Mouse (Mus musculus): ENCODE data around the gene Rasl12. TPM values are rescaled to one million over a fixed set of nuclear protein-coding genes. Genes with fewer than 3 reads are reported as not detected.

The Rasl12 gene
- polyA plus RNA-seq, 1 experiment from 2014 or later, result 5.8 TPM

- Histone ChIP-seq H3K27me3 (replicated peaks) (no peaks in the 10 kb centered on the region), H3K9ac (replicated peaks) (no peak overlapping the region), H3K36me3 (peaks cover 20% of the 10 kb centered on the region), H3K4me2 (no peak overlapping the region), H3K27ac (replicated peaks) (no peak overlapping the region), H3K4me1 (no peaks in the 10 kb centered on the region), H3K9me3 (replicated peaks) (no peaks in the 10 kb centered on the region), H3K4me3 (replicated peaks) (no peak overlapping the region)
- ATAC-seq (ENCODE audit: low FRiP score), result no peak
- WGBS, result 74% methylated on average over 9 of the region's 9 CpGs
Observed at GRCm38 (mm10) chr9:65375163-65375934, 23.0 kb upstream of the Rasl12 start.

- no peak overlapping the region for H3K9ac ChIP-seq (replicated peaks)
- H3K27me3 ChIP-seq (replicated peaks), result no peaks in the 10 kb centered on the region
- no peak for ATAC-seq (ENCODE audit: low FRiP score)
- no peak overlapping the region for H3K27ac ChIP-seq (replicated peaks)
- H3K4me3 ChIP-seq (replicated peaks), result no peak overlapping the region
- H3K36me3 ChIP-seq, result 0 out of 2 replicates have a peak, but pooled peaks cover 6% of the 10 kb centered on the region
- H3K4me2 ChIP-seq, result no peak overlapping the region
- 0 out of 2 replicates have a peak, but pooled peaks cover 4% of the 10 kb centered on the region for H3K4me1 ChIP-seq
- H3K9me3 ChIP-seq (replicated peaks), result no peaks in the 10 kb centered on the region
- WGBS, result 86% methylated on average over 4 of the region's 4 CpGs
Observed at GRCm38 (mm10) chr9:65381017-65381590, 17.2 kb upstream of the Rasl12 start.

- WGBS, result 80% methylated on average over 6 of the region's 6 CpGs
- Histone ChIP-seq H3K9me3 (replicated peaks) (no peaks in the 10 kb centered on the region), H3K27ac (replicated peaks) (no peak overlapping the region), H3K36me3 (0 out of 2 replicates have a peak, but pooled peaks cover 3% of the 10 kb centered on the region), H3K4me3 (replicated peaks) (no peak overlapping the region), H3K9ac (replicated peaks) (no peak overlapping the region), H3K4me2 (no peak overlapping the region), H3K27me3 (replicated peaks) (no peaks in the 10 kb centered on the region), H3K4me1 (peaks cover 8% of the 10 kb centered on the region; the same call in 1 of the 2 replicates)
- no peak for ATAC-seq (ENCODE audit: low FRiP score)
Observed at GRCm38 (mm10) chr9:65382031-65382750, 16.1 kb upstream of the Rasl12 start.

GRCm38 (mm10) chr9:65382751-65383097, 15.6 kb upstream of the Rasl12 start:
- no peaks in the 10 kb centered on the region for H3K36me3 ChIP-seq
- H3K4me2 ChIP-seq, result no peak overlapping the region
- no peak overlapping the region for H3K27ac ChIP-seq (replicated peaks)
- H3K4me3 ChIP-seq (replicated peaks), result no peak overlapping the region
- no peak for ATAC-seq (ENCODE audit: low FRiP score)
- WGBS, result 70% methylated on average over 3 of the region's 3 CpGs
- H3K9ac ChIP-seq (replicated peaks), result no peak overlapping the region
- H3K9me3 ChIP-seq (replicated peaks), result no peaks in the 10 kb centered on the region
- peaks cover 8% of the 10 kb centered on the region; the same call in 1 of the 2 replicates for H3K4me1 ChIP-seq
- H3K27me3 ChIP-seq (replicated peaks), result no peaks in the 10 kb centered on the region

GRCm38 (mm10) chr9:65384276-65384675, 14.0 kb upstream of the Rasl12 start:
- Histone ChIP-seq H3K4me1 (peaks cover 8% of the 10 kb centered on the region; the same call in 1 of the 2 replicates), H3K4me3 (replicated peaks) (no peak overlapping the region), H3K9me3 (replicated peaks) (no peaks in the 10 kb centered on the region), H3K27ac (replicated peaks) (no peak overlapping the region), H3K4me2 (no peak overlapping the region), H3K27me3 (replicated peaks) (peaks cover 4% of the 10 kb centered on the region), H3K36me3 (no peaks in the 10 kb centered on the region), H3K9ac (replicated peaks) (no peak overlapping the region)
- 41% methylated on average over 3 of the region's 3 CpGs for WGBS
- no peak for ATAC-seq (ENCODE audit: low FRiP score)

- Histone ChIP-seq H3K9ac (replicated peaks) (no peak overlapping the region), H3K9me3 (replicated peaks) (no peaks in the 10 kb centered on the region), H3K27ac (replicated peaks) (no peak overlapping the region), H3K4me3 (replicated peaks) (no peak overlapping the region), H3K27me3 (replicated peaks) (peaks cover 27% of the 10 kb centered on the region), H3K4me2 (no peak overlapping the region), H3K4me1 (peaks cover 17% of the 10 kb centered on the region), H3K36me3 (no peaks in the 10 kb centered on the region)
- 16% methylated on average over 8 of the region's 8 CpGs for WGBS
- ATAC-seq (ENCODE audit: low FRiP score), result no peak
Observed at GRCm38 (mm10) chr9:65386373-65387140, 11.7 kb upstream of the Rasl12 start.

GRCm38 (mm10) chr9:65390752-65391612, 7.3 kb upstream of the Rasl12 start:
- Histone ChIP-seq H3K27ac (replicated peaks) (no peak overlapping the region), H3K4me3 (replicated peaks) (peak overlapping the region; percentile 42), H3K4me2 (peak overlapping the region; percentile 60), H3K4me1 (peaks cover 15% of the 10 kb centered on the region), H3K36me3 (no peaks in the 10 kb centered on the region), H3K27me3 (replicated peaks) (peaks cover 46% of the 10 kb centered on the region), H3K9ac (replicated peaks) (peak overlapping the region; percentile 31; the same call in 1 of the 2 replicates), H3K9me3 (replicated peaks) (no peaks in the 10 kb centered on the region)
- WGBS, result 17% methylated on average over 96 of the region's 96 CpGs
- ATAC-seq (ENCODE audit: low FRiP score), result peak; percentile 50

DNA sequence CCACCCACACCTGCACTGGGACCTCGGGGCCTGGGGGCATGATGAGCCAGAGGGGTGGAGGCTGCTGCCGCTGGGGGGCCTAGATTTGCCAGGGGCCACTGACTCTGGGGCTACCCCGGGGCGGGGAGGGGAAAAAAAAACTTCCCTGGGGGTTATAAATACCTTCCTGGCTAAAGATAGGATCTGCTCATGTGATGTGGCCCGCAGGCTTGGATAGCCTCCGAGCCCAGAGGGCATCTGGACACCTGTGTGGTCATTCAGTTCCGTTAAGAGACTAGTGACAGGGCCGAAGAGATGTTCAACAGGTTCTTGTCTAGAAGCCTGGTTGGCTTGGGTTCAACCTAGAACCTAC, 6.7 kb upstream of the Rasl12 start, which contains the start of gene Kbtbd13:
Gene Kbtbd13, minus strand, starts transcription at position 40 of the 352 bp plus-strand sequence.
- Histone ChIP-seq H3K27ac (replicated peaks) (no peak within 1 kb of the TSS), H3K4me3 (replicated peaks) (peak within 1 kb of the TSS; percentile 42), H3K9me3 (replicated peaks) (no peaks in the 10 kb centered on the region), H3K27me3 (replicated peaks) (peaks cover 46% of the 10 kb centered on the region), H3K4me2 (peak within 1 kb of the TSS; percentile 60), H3K36me3 (no peaks in the 10 kb centered on the region), H3K9ac (replicated peaks) (peak within 1 kb of the TSS; percentile 31; the same call in 1 of the 2 replicates), H3K4me1 (peaks cover 10% of the 10 kb centered on the region)
- no peak for ATAC-seq (ENCODE audit: low FRiP score)
- WGBS, result 50% methylated on average over 8 of the region's 8 CpGs

DNA sequence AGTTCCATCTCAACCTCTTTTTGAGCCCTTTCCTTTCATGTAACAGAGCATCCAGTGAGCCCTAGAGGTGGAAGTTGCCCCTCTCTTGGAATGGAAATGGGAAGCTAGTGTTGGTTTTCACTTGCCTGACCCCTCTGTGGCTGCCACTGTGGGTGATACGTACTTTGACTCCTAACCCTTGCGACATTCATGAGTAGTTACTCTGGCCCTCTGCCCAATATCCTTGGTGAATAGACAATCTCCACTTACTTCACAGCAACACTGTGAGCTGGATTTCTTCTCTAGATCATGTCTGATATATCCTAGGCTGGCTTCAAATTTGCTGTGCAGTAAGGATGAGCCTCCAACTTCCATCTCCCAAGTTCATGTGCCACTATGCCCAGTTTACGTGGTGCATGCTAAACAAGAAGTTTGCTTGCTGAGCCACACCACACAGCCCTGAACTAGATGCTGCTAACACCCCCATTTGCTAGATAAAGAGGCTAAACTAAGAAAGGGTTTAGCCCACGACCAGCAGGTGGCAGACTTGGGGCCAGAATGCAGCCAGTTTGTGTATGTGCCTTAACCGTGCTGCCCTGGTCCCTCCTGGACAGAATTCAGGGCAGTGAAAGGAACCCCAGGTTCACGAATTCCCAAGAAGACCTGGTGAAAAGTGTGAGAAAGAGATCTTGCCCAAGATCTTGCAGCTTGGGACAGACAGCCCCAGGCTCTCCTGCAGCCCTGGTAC, 5.5 kb upstream of the Rasl12 start:
- WGBS, result 28% methylated on average over 6 of the region's 6 CpGs
- no peaks in the 10 kb centered on the region for H3K36me3 ChIP-seq

GRCm38 (mm10) chr9:65393606-65394005, 4.7 kb upstream of the Rasl12 start:
- 44% methylated on average over 2 of the region's 2 CpGs for WGBS
- no peak for ATAC-seq (ENCODE audit: low FRiP score)

More for the DNA sequence above, 5.5 kb upstream of the Rasl12 start:
- Histone ChIP-seq H3K4me3 (replicated peaks) (no peak overlapping the region), H3K4me2 (no peak overlapping the region), H3K9ac (replicated peaks) (no peak overlapping the region), H3K4me1 (peaks cover 10% of the 10 kb centered on the region), H3K9me3 (replicated peaks) (no peaks in the 10 kb centered on the region), H3K27me3 (replicated peaks) (peaks cover 48% of the 10 kb centered on the region), H3K27ac (replicated peaks) (no peak overlapping the region)
- ATAC-seq (ENCODE audit: low FRiP score), result no peak

More at GRCm38 (mm10) chr9:65393606-65394005, 4.7 kb upstream of the Rasl12 start:
- Histone ChIP-seq H3K27me3 (replicated peaks) (peaks cover 48% of the 10 kb centered on the region), H3K4me1 (peaks cover 18% of the 10 kb centered on the region), H3K9ac (replicated peaks) (no peak overlapping the region), H3K4me3 (replicated peaks) (no peak overlapping the region), H3K36me3 (no peaks in the 10 kb centered on the region), H3K27ac (replicated peaks) (no peak overlapping the region), H3K9me3 (replicated peaks) (no peaks in the 10 kb centered on the region), H3K4me2 (no peak overlapping the region)

All from neural tube, embryonic 15.5 days (tissue).